Comparison of ENCODE assay signal across 8 mouse cellular contexts in the genomic region with DNA sequence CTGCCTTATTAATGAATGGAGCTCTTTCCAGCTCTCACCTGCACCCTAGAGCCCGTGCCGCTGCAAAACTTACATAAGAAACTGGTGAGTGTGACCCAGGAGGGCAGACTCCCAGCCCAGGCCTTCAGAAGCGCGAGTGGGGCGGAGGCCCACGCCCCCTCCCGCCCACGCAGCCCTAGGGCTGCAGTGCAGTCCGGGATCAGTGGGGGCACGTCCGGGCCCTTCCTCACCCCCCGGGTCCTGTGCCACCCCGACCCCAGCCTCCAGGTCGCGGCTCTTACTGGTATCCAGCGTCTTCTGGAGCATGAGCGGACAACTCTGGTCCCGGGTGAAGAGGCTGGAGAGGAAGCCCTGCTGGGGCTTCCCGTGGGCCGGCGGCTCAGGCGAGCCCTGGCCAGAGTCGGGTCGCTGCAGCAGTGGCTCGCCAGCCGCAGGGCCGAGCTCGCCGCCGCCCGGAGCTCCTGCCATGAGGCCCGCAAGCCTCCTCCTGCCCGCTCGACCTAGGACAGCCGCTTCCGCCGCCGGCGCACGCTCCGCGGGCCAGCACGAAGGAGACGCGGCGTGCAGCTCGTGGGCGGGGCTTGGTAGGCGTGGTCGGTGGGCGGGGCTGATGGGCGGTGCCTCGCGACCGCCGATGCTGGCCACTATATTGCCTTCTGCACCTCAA. TPM values are rescaled to one million over a fixed set of nuclear protein-coding genes. Genes with fewer than 3 reads are reported as not detected.
A peak's percentile ranks its signal among the peaks of the same experiment; 100 is the strongest.
DNase-seq lines count a peak whose midpoint lies in the region; ATAC-seq and TF ChIP-seq lines count a peak whose summit lies in the region.

A gene (minus strand): TSS at position 535 of the 667 bp plus-strand sequence.

- WGBS in forebrain, embryonic 11.5 days: under 1% methylated on average over 53 of the region's 56 CpGs
- WGBS in heart, embryonic 16.5 days: under 1% methylated on average over 56 of the region's 56 CpGs
- under 1% methylated on average over 49 of the region's 56 CpGs for WGBS in liver, embryonic 13.5 days (ENCODE audit: insufficient replicate concordance)
- WGBS in stomach, embryonic 14.5 days: under 1% methylated on average over 56 of the region's 56 CpGs

- peak within 1 kb of the TSS; percentile 85 for H3K9ac ChIP-seq in CH12.LX (ENCODE audit: insufficient read depth, low read depth)
- H3K9ac ChIP-seq in forebrain, embryonic 11.5 days (ENCODE audit: low read length): peak within 1 kb of the TSS; percentile 73
- H3K9ac ChIP-seq in heart, embryonic 16.5 days (ENCODE audit: low read length): peak within 1 kb of the TSS; percentile 82
- H3K9ac ChIP-seq in liver, embryonic 13.5 days: peak within 1 kb of the TSS; percentile 78
- peak within 1 kb of the TSS; percentile 64 for H3K9ac ChIP-seq in stomach, embryonic 14.5 days (replicated peaks; ENCODE audit: low read depth, low read length)

- no peaks in the 10 kb centered on the region for H3K9me3 ChIP-seq in CH12.LX (replicated peaks; ENCODE audit: low read length)
- no peaks in the 10 kb centered on the region for H3K9me3 ChIP-seq in forebrain, embryonic 11.5 days (ENCODE audit: control insufficient read depth, low read length)
- no peaks in the 10 kb centered on the region for H3K9me3 ChIP-seq in heart, embryonic 16.5 days (replicated peaks; ENCODE audit: control insufficient read depth, low read length)
- H3K9me3 ChIP-seq in liver, embryonic 13.5 days (replicated peaks): no peaks in the 10 kb centered on the region
- H3K9me3 ChIP-seq in stomach, embryonic 14.5 days (ENCODE audit: control insufficient read depth, low read depth, low read length): no peaks in the 10 kb centered on the region

- no peak for TF ChIP-seq RAD21 in CH12.LX (IDR thresholded peaks at IDR 0.05; ENCODE audit: low read depth, low read length)

- peak within 1 kb of the TSS; percentile 83 for H3K4me2 ChIP-seq in CH12.LX (ENCODE audit: insufficient read depth, low read depth, poor library complexity, severe bottlenecking)
- H3K4me2 ChIP-seq in forebrain, embryonic 11.5 days (ENCODE audit: low read depth, low read length, severe bottlenecking): peak within 1 kb of the TSS; percentile 98
- H3K4me2 ChIP-seq in heart, embryonic 16.5 days (ENCODE audit: low read depth, low read length): peak within 1 kb of the TSS; percentile 84
- peak within 1 kb of the TSS; percentile 96 for H3K4me2 ChIP-seq in liver, embryonic 13.5 days
- H3K4me2 ChIP-seq in stomach, embryonic 14.5 days (replicated peaks; ENCODE audit: low read depth, low read length): peak within 1 kb of the TSS; percentile 84

- dilution Hi-C loops in CH12.LX (cut with MboI; ENCODE audit: extremely low pct_ligation_motif_present, extremely low pct_unique_long_range_greater_than_20kb, low sequenced_read_pairs): no loop called here

- peaks cover 9 to 21% of the 10 kb centered on the region in 2 experiments for H3K36me3 ChIP-seq in CH12.LX (replicated peaks in 1 of 2; ENCODE audit: control insufficient read depth in 1 of 2, insufficient read depth in 1 of 2, low read length in 1 of 2)
- no peaks in the 10 kb centered on the region for H3K36me3 ChIP-seq in forebrain, embryonic 11.5 days (ENCODE audit: control insufficient read depth, insufficient read depth, low read length)
- H3K36me3 ChIP-seq in heart, embryonic 16.5 days (ENCODE audit: control insufficient read depth, insufficient read depth): peaks cover 3% of the 10 kb centered on the region; the same call in 1 of the 2 replicates
- H3K36me3 ChIP-seq in liver, embryonic 13.5 days: peaks cover 7% of the 10 kb centered on the region
- no peaks in the 10 kb centered on the region for H3K36me3 ChIP-seq in stomach, embryonic 14.5 days (ENCODE audit: control insufficient read depth, insufficient read depth, low read length)

- H3K27me3 ChIP-seq in CH12.LX (replicated peaks): peaks cover 3% of the 10 kb centered on the region
- no peaks in the 10 kb centered on the region for H3K27me3 ChIP-seq in forebrain, embryonic 11.5 days (ENCODE audit: control insufficient read depth, insufficient read depth, low read length)
- H3K27me3 ChIP-seq in heart, embryonic 16.5 days (ENCODE audit: control insufficient read depth, insufficient read depth, low read length): no peaks in the 10 kb centered on the region
- no peaks in the 10 kb centered on the region for H3K27me3 ChIP-seq in liver, embryonic 13.5 days
- H3K27me3 ChIP-seq in stomach, embryonic 14.5 days (ENCODE audit: control insufficient read depth, insufficient read depth, low read length): no peaks in the 10 kb centered on the region

- TF ChIP-seq CTCF in CH12.LX (conservative IDR thresholded peaks at IDR 0.05 in 1 of 2, IDR thresholded peaks at IDR 0.05 in 1 of 2; ENCODE audit: low read depth in 2 of 2, low read length in 2 of 2): no peak

- H3K4me3 ChIP-seq in CH12.LX (replicated peaks in 1 of 3; ENCODE audit: low read depth in 2 of 3, low read length in 2 of 3, poor library complexity in 1 of 3): peak within 1 kb of the TSS; percentile 66 to 90 (median 89)
- H3K4me3 ChIP-seq in forebrain, embryonic 11.5 days (ENCODE audit: low read depth, low read length): peak within 1 kb of the TSS; percentile 66
- peak within 1 kb of the TSS; percentile 75 for H3K4me3 ChIP-seq in heart, embryonic 16.5 days (ENCODE audit: low read length)
- peak within 1 kb of the TSS; percentile 72 for H3K4me3 ChIP-seq in liver, embryonic 13.5 days (replicated peaks)
- H3K4me3 ChIP-seq in stomach, embryonic 14.5 days (ENCODE audit: low read depth, low read length): peak within 1 kb of the TSS; percentile 58

- in situ Hi-C loops in CH12.LX (cut with MboI; ENCODE audit: low pct_ligation_motif_present, low pct_unique_long_range_greater_than_20kb, low sequenced_read_pairs): no loop called here

- ATAC-seq in forebrain, embryonic 11.5 days (replicated peaks; ENCODE audit: low FRiP score): peak; percentile 87
- peak; percentile 84 for ATAC-seq in heart, embryonic 16.5 days (replicated peaks; ENCODE audit: extremely low read depth, insufficient read depth, low FRiP score)
- ATAC-seq in liver, embryonic 13.5 days (ENCODE audit: low read depth): peak; percentile 81
- ATAC-seq in stomach, embryonic 14.5 days (ENCODE audit: insufficient number of reproducible peaks, insufficient read depth, low FRiP score, low read depth): peak; percentile 86

- DNase-seq in CH12.LX (ENCODE audit: extremely low read depth): peak; percentile 77
- DNase-seq in c-Kit-positive CD71-positive TER-119-negative erythroid progenitor cells, embryonic 14.5 days (ENCODE audit: low read depth): peak; percentile 65
- peak; percentile 96 for DNase-seq in forebrain, embryonic 11.5 days (ENCODE audit: low spot score)
- DNase-seq in kidney, postnatal 25 days: peak; percentile 95
- DNase-seq in liver, embryonic 13.5 days: peak; percentile 89
- peak; percentile 92 to 94 for DNase-seq in natural killer cell, adult 2 months (ENCODE audit: low spot score in 2 of 2)

- H3K79me2 ChIP-seq in CH12.LX (replicated peaks; ENCODE audit: control insufficient read depth, extremely low read depth, insufficient read depth, poor library complexity, severe bottlenecking): no peaks in the 10 kb centered on the region

- no peak for TF ChIP-seq EP300 in CH12.LX (IDR thresholded peaks at IDR 0.05; ENCODE audit: low read length)

- TF ChIP-seq POLR2A in CH12.LX (IDR thresholded peaks at IDR 0.05; ENCODE audit: low read depth, low read length): peak; percentile 83

- no peak within 1 kb of the TSS for H3K27ac ChIP-seq in CH12.LX (ENCODE audit: insufficient read depth, low read depth)
- no peak within 1 kb of the TSS for H3K27ac ChIP-seq in forebrain, embryonic 11.5 days (ENCODE audit: low read depth, low read length)
- H3K27ac ChIP-seq in heart, embryonic 16.5 days (ENCODE audit: low read length): peak within 1 kb of the TSS; percentile 60
- H3K27ac ChIP-seq in liver, embryonic 13.5 days: peak within 1 kb of the TSS; percentile 45
- H3K27ac ChIP-seq in stomach, embryonic 14.5 days (ENCODE audit: low read length): no peak within 1 kb of the TSS; the same call in 1 of the 2 replicates

- H3K4me1 ChIP-seq in CH12.LX (ENCODE audit: control insufficient read depth in 1 of 2, insufficient read depth in 2 of 2): peaks cover 7 to 13% of the 10 kb centered on the region in 2 experiments
- peaks cover 3% of the 10 kb centered on the region; the same call in 1 of the 2 replicates for H3K4me1 ChIP-seq in forebrain, embryonic 11.5 days (replicated peaks; ENCODE audit: control insufficient read depth, insufficient read depth, low read length)
- H3K4me1 ChIP-seq in heart, embryonic 16.5 days (ENCODE audit: control insufficient read depth, insufficient read depth, low read length): peaks cover 11% of the 10 kb centered on the region
- H3K4me1 ChIP-seq in liver, embryonic 13.5 days (replicated peaks): peaks cover 26% of the 10 kb centered on the region
- 0 out of 2 replicates have a peak, but pooled peaks cover 11% of the 10 kb centered on the region for H3K4me1 ChIP-seq in stomach, embryonic 14.5 days (ENCODE audit: control insufficient read depth, insufficient read depth, low read length)

TF ChIP-seq in CH12.LX, 34 proteins besides CTCF, POLR2A, EP300 and RAD21 (continues in another document):
- peak; percentile 95 for TF ChIP-seq MXI1 (IDR thresholded peaks at IDR 0.05; ENCODE audit: low read depth, low read length)
- no peak for TF ChIP-seq TBP (conservative IDR thresholded peaks at IDR 0.05; ENCODE audit: low read depth, low read length)
- peak; percentile 77 for TF ChIP-seq BHLHE40 (IDR thresholded peaks at IDR 0.05; ENCODE audit: low read depth, low read length)
- TF ChIP-seq JUN (IDR thresholded peaks at IDR 0.05; ENCODE audit: insufficient read depth, low read depth, low read length): no peak
- TF ChIP-seq E2F4 (IDR thresholded peaks at IDR 0.05; ENCODE audit: insufficient replicate concordance, low read depth, low read length): no peak
- TF ChIP-seq MAX (IDR thresholded peaks at IDR 0.05; ENCODE audit: low read length): peak; percentile 79
- no peak for TF ChIP-seq CHD2 (IDR thresholded peaks at IDR 0.05; ENCODE audit: low read length)
- TF ChIP-seq ZC3H11A (IDR thresholded peaks at IDR 0.05; ENCODE audit: low read depth, low read length): no peak
- 0 out of 2 replicates have a peak, but pooled peaks have one; percentile 24 for TF ChIP-seq MEF2A (IDR thresholded peaks at IDR 0.05; ENCODE audit: borderline replicate concordance, low read depth, low read length)
- peak; percentile 77 for TF ChIP-seq ZMIZ1 (IDR thresholded peaks at IDR 0.05; ENCODE audit: low read depth, low read length)
- no peak for TF ChIP-seq ETS1 (conservative IDR thresholded peaks at IDR 0.05; ENCODE audit: low read depth, low read length)

RNA-seq across cellular contexts. Expression of the gene that starts here (rescaled TPM):
- total RNA-seq in CH12.LX (2012; rRNA removed) (16.7 and 19.8 TPM in 2 replicates), CH12.LX (2014; rRNA removed) (15.4 and 17.2 TPM in 2 replicates)
- polyA plus RNA-seq in CH12.LX (2012; ENCODE audit: insufficient read length, low read depth): 16.9 and 18.9 TPM in 2 replicates
- 15.5 and 23.2 TPM in 2 replicates for polyA plus RNA-seq in forebrain, embryonic 11.5 days (2014; fragmentation: Nextera tagmentation; extraction: Ambion mirVana)
- polyA plus RNA-seq in heart, embryonic 16.5 days (2015; fragmentation: Nextera tagmentation; extraction: Ambion mirVana): 10.3 and 11.3 TPM in 2 replicates
- 9.3 and 10.0 TPM in 2 replicates for polyA plus RNA-seq in liver, embryonic 13.5 days (2015; fragmentation: Nextera tagmentation; extraction: Ambion mirVana)
- 19.0 and 20.3 TPM in 2 replicates for polyA plus RNA-seq in stomach, embryonic 14.5 days (2014; fragmentation: Nextera tagmentation; extraction: Ambion mirVana)

Comparison
In these comparisons a context has a peak if more than half of its experiments do, and no peak if none do; other contexts are left out.
1. H3K27ac ChIP-seq: peak in heart, embryonic 16.5 days (single experiment) and liver, embryonic 13.5 days (single experiment); none in CH12.LX (single experiment), forebrain, embryonic 11.5 days (single experiment) and stomach, embryonic 14.5 days (single experiment).
2. Peak in every context shown above with its lines, with median percentiles within 50 percentile points of each other: DNase-seq, H3K4me2 ChIP-seq, H3K4me3 ChIP-seq, H3K9ac ChIP-seq and ATAC-seq.